Mouse (Mus musculus): ENCODE data around the gene Saysd1. TPM values are rescaled to one million over a fixed set of nuclear protein-coding genes. Genes with fewer than 3 reads are reported as not detected.
A peak's percentile ranks its signal among the peaks of the same experiment; 100 is the strongest.

The Saysd1 gene
- polyA plus RNA-seq, 1 experiment from 2014 or later: 12.7 TPM

GRCm38 (mm10) chr14:20068365-20068764, 70.0 kb downstream of the Saysd1 start:
- H3K4me2 ChIP-seq: no peak overlapping the region
- H3K27ac ChIP-seq (ENCODE audit: low read depth): no peak overlapping the region
- no peaks in the 10 kb centered on the region for H3K27me3 ChIP-seq (ENCODE audit: insufficient read depth, low read length)
- ATAC-seq (ENCODE audit: insufficient read depth): no peak
- H3K4me1 ChIP-seq (ENCODE audit: insufficient read depth): no peaks in the 10 kb centered on the region
- TF ChIP-seq CTCF (IDR thresholded peaks at IDR 0.05; ENCODE audit: low read depth): 0 out of 2 replicates have a peak, but pooled peaks have one; percentile 22
- WGBS: 93% methylated on average over 2 of the region's 2 CpGs
- H3K9ac ChIP-seq: no peak overlapping the region
- no peaks in the 10 kb centered on the region for H3K36me3 ChIP-seq (ENCODE audit: insufficient read depth)
- H3K9me3 ChIP-seq (ENCODE audit: low read depth, low read length): no peaks in the 10 kb centered on the region
- no peak for DNase-seq
- no peak overlapping the region for H3K4me3 ChIP-seq (ENCODE audit: low read depth, low read length)

GRCm38 (mm10) chr14:20067293-20068074, 70.8 kb downstream of the Saysd1 start:
- DNase-seq: peak; percentile 93
- Histone ChIP-seq H3K27ac (ENCODE audit: low read depth) (no peak overlapping the region), H3K9ac (no peak overlapping the region), H3K4me3 (ENCODE audit: low read depth, low read length) (no peak overlapping the region), H3K36me3 (ENCODE audit: insufficient read depth) (no peaks in the 10 kb centered on the region), H3K4me2 (no peak overlapping the region), H3K9me3 (ENCODE audit: low read depth, low read length) (no peaks in the 10 kb centered on the region), H3K27me3 (ENCODE audit: insufficient read depth, low read length) (no peaks in the 10 kb centered on the region), H3K4me1 (ENCODE audit: insufficient read depth) (no peaks in the 10 kb centered on the region)
- WGBS: 32% methylated on average over 18 of the region's 18 CpGs
- peak; percentile 98 for TF ChIP-seq CTCF (IDR thresholded peaks at IDR 0.05; ENCODE audit: low read depth)
- ATAC-seq (ENCODE audit: insufficient read depth): peak; percentile 62

GRCm38 (mm10) chr14:20064771-20065170, 73.6 kb downstream of the Saysd1 start:
- Histone ChIP-seq H3K9me3 (ENCODE audit: low read depth, low read length) (no peaks in the 10 kb centered on the region), H3K4me3 (ENCODE audit: low read depth, low read length) (no peak overlapping the region), H3K27me3 (ENCODE audit: insufficient read depth, low read length) (no peaks in the 10 kb centered on the region), H3K27ac (ENCODE audit: low read depth) (no peak overlapping the region), H3K4me2 (no peak overlapping the region), H3K9ac (no peak overlapping the region), H3K4me1 (ENCODE audit: insufficient read depth) (no peaks in the 10 kb centered on the region), H3K36me3 (ENCODE audit: insufficient read depth) (no peaks in the 10 kb centered on the region)
- DNase-seq (no peak), ATAC-seq (ENCODE audit: insufficient read depth) (peak; percentile 17; the same call in 1 of the 2 replicates)
- no peak for TF ChIP-seq CTCF (IDR thresholded peaks at IDR 0.05; ENCODE audit: low read depth)

- no peaks in the 10 kb centered on the region for H3K4me1 ChIP-seq (ENCODE audit: insufficient read depth)
- no peaks in the 10 kb centered on the region for H3K9me3 ChIP-seq (ENCODE audit: low read depth, low read length)
- no peaks in the 10 kb centered on the region for H3K27me3 ChIP-seq (ENCODE audit: insufficient read depth, low read length)
- ATAC-seq (ENCODE audit: insufficient read depth) (no peak), DNase-seq (no peak)
- no peak overlapping the region for H3K4me3 ChIP-seq (ENCODE audit: low read depth, low read length)
- TF ChIP-seq CTCF (IDR thresholded peaks at IDR 0.05; ENCODE audit: low read depth): no peak
- H3K27ac ChIP-seq (ENCODE audit: low read depth): no peak overlapping the region
- WGBS: 48% methylated on average over 2 of the region's 2 CpGs
- H3K4me2 ChIP-seq: no peak overlapping the region
- no peaks in the 10 kb centered on the region for H3K36me3 ChIP-seq (ENCODE audit: insufficient read depth)
- H3K9ac ChIP-seq: no peak overlapping the region
Measured at GRCm38 (mm10) chr14:20048481-20048835, 89.9 kb downstream of the Saysd1 start.

GRCm38 (mm10) chr14:20047814-20048480, 90.4 kb downstream of the Saysd1 start:
- H3K4me1 ChIP-seq (ENCODE audit: insufficient read depth): no peaks in the 10 kb centered on the region
- no peak overlapping the region for H3K4me3 ChIP-seq (ENCODE audit: low read depth, low read length)
- no peak for TF ChIP-seq CTCF (IDR thresholded peaks at IDR 0.05; ENCODE audit: low read depth)
- no peaks in the 10 kb centered on the region for H3K36me3 ChIP-seq (ENCODE audit: insufficient read depth)
- WGBS: 59% methylated on average over 3 of the region's 3 CpGs
- 0 out of 2 replicates have a peak, but pooled peaks have one; percentile 62 for ATAC-seq (ENCODE audit: insufficient read depth)
- no peaks in the 10 kb centered on the region for H3K27me3 ChIP-seq (ENCODE audit: insufficient read depth, low read length)
- H3K9me3 ChIP-seq (ENCODE audit: low read depth, low read length): no peaks in the 10 kb centered on the region
- H3K27ac ChIP-seq (ENCODE audit: low read depth): no peak overlapping the region
- DNase-seq: peak; percentile 51
- H3K9ac ChIP-seq: no peak overlapping the region
- no peak overlapping the region for H3K4me2 ChIP-seq

- 54% methylated on average over 2 of the region's 2 CpGs for WGBS
- Histone ChIP-seq H3K4me2 (no peak overlapping the region), H3K4me3 (ENCODE audit: low read depth, low read length) (no peak overlapping the region), H3K9me3 (ENCODE audit: low read depth, low read length) (no peaks in the 10 kb centered on the region), H3K9ac (no peak overlapping the region), H3K27ac (ENCODE audit: low read depth) (no peak overlapping the region), H3K27me3 (ENCODE audit: insufficient read depth, low read length) (no peaks in the 10 kb centered on the region), H3K4me1 (ENCODE audit: insufficient read depth) (no peaks in the 10 kb centered on the region), H3K36me3 (ENCODE audit: insufficient read depth) (no peaks in the 10 kb centered on the region)
- DNase-seq: no peak
- no peak for ATAC-seq (ENCODE audit: insufficient read depth)
- TF ChIP-seq CTCF (IDR thresholded peaks at IDR 0.05; ENCODE audit: low read depth): no peak
Measured at GRCm38 (mm10) chr14:20047291-20047690, 91.0 kb downstream of the Saysd1 start.

GRCm38 (mm10) chr14:20044036-20044435, 94.3 kb downstream of the Saysd1 start:
- Histone ChIP-seq H3K27ac (ENCODE audit: low read depth) (no peak overlapping the region), H3K9me3 (ENCODE audit: low read depth, low read length) (no peaks in the 10 kb centered on the region), H3K4me3 (ENCODE audit: low read depth, low read length) (no peak overlapping the region), H3K36me3 (ENCODE audit: insufficient read depth) (no peaks in the 10 kb centered on the region), H3K4me1 (ENCODE audit: insufficient read depth) (no peaks in the 10 kb centered on the region), H3K9ac (no peak overlapping the region), H3K4me2 (no peak overlapping the region), H3K27me3 (ENCODE audit: insufficient read depth, low read length) (no peaks in the 10 kb centered on the region)
- no peak for TF ChIP-seq CTCF (IDR thresholded peaks at IDR 0.05; ENCODE audit: low read depth)
- 100% methylated on average over 1 of the region's 1 CpGs for WGBS
- ATAC-seq (ENCODE audit: insufficient read depth) (no peak), DNase-seq (no peak)
